Mouse (Mus musculus): ENCODE measurements around the gene Bcl11b. TPM values are rescaled to one million over a fixed set of nuclear protein-coding genes. Genes with fewer than 3 reads are reported as not detected.

The Bcl11b gene
- polyA plus RNA-seq, 1 experiment = not detected

GRCm38 (mm10) chr12:107940774-107941173 is 62.6 kb downstream of the Bcl11b start:
- no peak overlapping the region for H3K27ac ChIP-seq (replicated peaks; ENCODE audit: low read depth, low read length)
- no peaks in the 10 kb centered on the region for H3K4me1 ChIP-seq (ENCODE audit: control insufficient read depth, insufficient read depth, insufficient read length, low read length)
- no peak overlapping the region for H3K4me3 ChIP-seq (ENCODE audit: insufficient read depth, low read depth, low read length)

- Histone ChIP-seq H3K4me3 (ENCODE audit: insufficient read depth, low read depth, low read length) (no peak overlapping the region), H3K27ac (replicated peaks; ENCODE audit: low read depth, low read length) (no peak overlapping the region), H3K4me1 (ENCODE audit: control insufficient read depth, insufficient read depth, insufficient read length, low read length) (no peaks in the 10 kb centered on the region)
Observed at GRCm38 (mm10) chr12:107939177-107939576, 64.2 kb downstream of the Bcl11b start.

GRCm38 (mm10) chr12:107936972-107937371 is 66.4 kb downstream of the Bcl11b start:
- no peak overlapping the region for H3K4me3 ChIP-seq (ENCODE audit: insufficient read depth, low read depth, low read length)
- H3K27ac ChIP-seq (replicated peaks; ENCODE audit: low read depth, low read length) = no peak overlapping the region
- H3K4me1 ChIP-seq (ENCODE audit: control insufficient read depth, insufficient read depth, insufficient read length, low read length) = no peaks in the 10 kb centered on the region; the same call in 1 of the 2 replicates

GRCm38 (mm10) chr12:107936406-107936805 is 67.0 kb downstream of the Bcl11b start:
- Histone ChIP-seq H3K4me1 (ENCODE audit: control insufficient read depth, insufficient read depth, insufficient read length, low read length) (no peaks in the 10 kb centered on the region; the same call in 1 of the 2 replicates), H3K27ac (replicated peaks; ENCODE audit: low read depth, low read length) (no peak overlapping the region), H3K4me3 (ENCODE audit: insufficient read depth, low read depth, low read length) (no peak overlapping the region)

- H3K27ac ChIP-seq (replicated peaks; ENCODE audit: low read depth, low read length) = no peak overlapping the region
- H3K4me3 ChIP-seq (ENCODE audit: insufficient read depth, low read depth, low read length) = no peak overlapping the region
- no peaks in the 10 kb centered on the region; the same call in 1 of the 2 replicates for H3K4me1 ChIP-seq (ENCODE audit: control insufficient read depth, insufficient read depth, insufficient read length, low read length)
Observed at GRCm38 (mm10) chr12:107934831-107935437, 68.5 kb downstream of the Bcl11b start.

GRCm38 (mm10) chr12:107932140-107932539 is 71.3 kb downstream of the Bcl11b start:
- Histone ChIP-seq H3K27ac (replicated peaks; ENCODE audit: low read depth, low read length) (no peak overlapping the region), H3K4me3 (ENCODE audit: insufficient read depth, low read depth, low read length) (no peak overlapping the region), H3K4me1 (ENCODE audit: control insufficient read depth, insufficient read depth, insufficient read length, low read length) (no peaks in the 10 kb centered on the region; the same call in 1 of the 2 replicates)

GRCm38 (mm10) chr12:107931476-107931875 is 71.9 kb downstream of the Bcl11b start:
- Histone ChIP-seq H3K27ac (replicated peaks; ENCODE audit: low read depth, low read length) (no peak overlapping the region), H3K4me1 (ENCODE audit: control insufficient read depth, insufficient read depth, insufficient read length, low read length) (no peaks in the 10 kb centered on the region; the same call in 1 of the 2 replicates), H3K4me3 (ENCODE audit: insufficient read depth, low read depth, low read length) (no peak overlapping the region)

GRCm38 (mm10) chr12:107930611-107931350 is 72.6 kb downstream of the Bcl11b start:
- H3K27ac ChIP-seq (replicated peaks; ENCODE audit: low read depth, low read length) = no peak overlapping the region
- H3K4me1 ChIP-seq (ENCODE audit: control insufficient read depth, insufficient read depth, insufficient read length, low read length) = no peaks in the 10 kb centered on the region; the same call in 1 of the 2 replicates
- no peak overlapping the region for H3K4me3 ChIP-seq (ENCODE audit: insufficient read depth, low read depth, low read length)

GRCm38 (mm10) chr12:107928905-107929304 is 74.5 kb downstream of the Bcl11b start:
- no peak overlapping the region for H3K4me3 ChIP-seq (ENCODE audit: insufficient read depth, low read depth, low read length)
- H3K27ac ChIP-seq (replicated peaks; ENCODE audit: low read depth, low read length) = no peak overlapping the region
- H3K4me1 ChIP-seq (ENCODE audit: control insufficient read depth, insufficient read depth, insufficient read length, low read length) = no peaks in the 10 kb centered on the region; the same call in 1 of the 2 replicates

GRCm38 (mm10) chr12:107928464-107928901 is 74.9 kb downstream of the Bcl11b start:
- no peak overlapping the region for H3K27ac ChIP-seq (replicated peaks; ENCODE audit: low read depth, low read length)

GRCm38 (mm10) chr12:107927961-107928431 is 75.4 kb downstream of the Bcl11b start:
- no peaks in the 10 kb centered on the region for H3K4me1 ChIP-seq (ENCODE audit: control insufficient read depth, insufficient read depth, insufficient read length, low read length)
- H3K27ac ChIP-seq (replicated peaks; ENCODE audit: low read depth, low read length) = no peak overlapping the region
- H3K4me3 ChIP-seq (ENCODE audit: insufficient read depth, low read depth, low read length) = no peak overlapping the region

More at GRCm38 (mm10) chr12:107928464-107928901, 74.9 kb downstream of the Bcl11b start:
- Histone ChIP-seq H3K4me3 (ENCODE audit: insufficient read depth, low read depth, low read length) (no peak overlapping the region), H3K4me1 (ENCODE audit: control insufficient read depth, insufficient read depth, insufficient read length, low read length) (no peaks in the 10 kb centered on the region)

GRCm38 (mm10) chr12:107926074-107926855 is 77.1 kb downstream of the Bcl11b start:
- H3K4me3 ChIP-seq (ENCODE audit: insufficient read depth, low read depth, low read length) = no peak overlapping the region
- no peak overlapping the region for H3K27ac ChIP-seq (replicated peaks; ENCODE audit: low read depth, low read length)
- no peaks in the 10 kb centered on the region for H3K4me1 ChIP-seq (ENCODE audit: control insufficient read depth, insufficient read depth, insufficient read length, low read length)

- Histone ChIP-seq H3K4me1 (ENCODE audit: control insufficient read depth, insufficient read depth, insufficient read length, low read length) (no peaks in the 10 kb centered on the region), H3K4me3 (ENCODE audit: insufficient read depth, low read depth, low read length) (no peak overlapping the region), H3K27ac (replicated peaks; ENCODE audit: low read depth, low read length) (no peak overlapping the region)
Observed at GRCm38 (mm10) chr12:107924696-107925095, 78.7 kb downstream of the Bcl11b start.

GRCm38 (mm10) chr12:107923963-107924362 is 79.4 kb downstream of the Bcl11b start:
- Histone ChIP-seq H3K27ac (replicated peaks; ENCODE audit: low read depth, low read length) (no peak overlapping the region), H3K4me1 (ENCODE audit: control insufficient read depth, insufficient read depth, insufficient read length, low read length) (no peaks in the 10 kb centered on the region), H3K4me3 (ENCODE audit: insufficient read depth, low read depth, low read length) (no peak overlapping the region)

GRCm38 (mm10) chr12:107922180-107922579 is 81.2 kb downstream of the Bcl11b start:
- Histone ChIP-seq H3K4me3 (ENCODE audit: insufficient read depth, low read depth, low read length) (no peak overlapping the region), H3K27ac (replicated peaks; ENCODE audit: low read depth, low read length) (no peak overlapping the region), H3K4me1 (ENCODE audit: control insufficient read depth, insufficient read depth, insufficient read length, low read length) (no peaks in the 10 kb centered on the region)
